Mouse (Mus musculus): Measurements from ENCODE around the gene Cd3eap. TPM values are rescaled to one million over a fixed set of nuclear protein-coding genes. Genes with fewer than 3 reads are reported as not detected.

Gene Cd3eap
- 26.2 and 43.9 TPM in 2 replicates for total RNA-seq (2012; rRNA removed)
- 10 to 100 TPM in 1 of 2 experiments, not detected in 1; 49.8 TPM for polyA plus RNA-seq (2012; ENCODE audit: insufficient read depth in 1 of 2, insufficient read length in 2 of 2, low read depth in 1 of 2, low replicate concordance in 2 of 2, missing spikeins in 1 of 2)

GRCm38 (mm10) chr7:19359299-19359891 is at the start of gene Cd3eap, which contains the start of gene Ppp1r13l:
Gene Cd3eap (minus strand): TSS chr7:19359483.
Gene Ppp1r13l (plus strand): TSS chr7:19359749.
- Histone ChIP-seq H3K27ac (ENCODE audit: control insufficient read depth, low read depth, low read length) (peak within 1 kb of the TSS; percentile 75), H3K4me3 (ENCODE audit: control insufficient read depth in 1 of 2, insufficient read depth in 1 of 2, low read depth in 2 of 2, low read length in 2 of 2) (peak within 1 kb of the TSS; percentile 58 to 66), H3K9ac (ENCODE audit: control insufficient read depth, low read depth, low read length, poor library complexity, severe bottlenecking) (peak within 1 kb of the TSS; percentile 75), H3K4me1 (ENCODE audit: control insufficient read depth in 1 of 2, insufficient read depth in 2 of 2, low read length in 2 of 2) (peaks cover 0 to 13% of the 10 kb centered on the region in 2 experiments; a peak in 2 of 4 replicates), H3K36me3 (ENCODE audit: control insufficient read depth in 1 of 2, insufficient read depth in 2 of 2, low read length in 2 of 2) (0 out of 4 replicates have a peak, but pooled peaks cover 0 to 2% of the 10 kb centered on the region in 2 experiments), H3K79me2 (ENCODE audit: control insufficient read depth, insufficient read depth, low read length, poor library complexity) (peaks cover 10% of the 10 kb centered on the region), H3K27me3 (ENCODE audit: control insufficient read depth in 1 of 2, insufficient read depth in 2 of 2, low read length in 2 of 2) (no peaks in the 10 kb centered on the region), H3K9me3 (replicated peaks; ENCODE audit: insufficient read depth, low read length) (no peaks in the 10 kb centered on the region)
- TF ChIP-seq USF1 (IDR thresholded peaks at IDR 0.05; ENCODE audit: low read depth, low read length) (peak; percentile 83), MAFK (IDR thresholded peaks at IDR 0.05; ENCODE audit: borderline replicate concordance, low read depth, low read length) (no peak), TBP (IDR thresholded peaks at IDR 0.05; ENCODE audit: low read depth, low read length) (peak; percentile 75), GABPA (IDR thresholded peaks at IDR 0.05; ENCODE audit: low read depth, low read length) (no peak), HCFC1 (IDR thresholded peaks at IDR 0.05; ENCODE audit: low read depth, low read length) (peak; percentile 84), RAD21 (IDR thresholded peaks at IDR 0.05; ENCODE audit: low read depth, low read length) (no peak), E2F4 (IDR thresholded peaks at IDR 0.05; ENCODE audit: borderline replicate concordance, low read depth, low read length) (no peak), ZMIZ1 (IDR thresholded peaks at IDR 0.05; ENCODE audit: low read depth, low read length) (no peak), KAT2A (conservative IDR thresholded peaks at IDR 0.05; ENCODE audit: low read depth, low read length) (0 out of 2 replicates have a peak, but pooled peaks have one; percentile 33), ETS1 (IDR thresholded peaks at IDR 0.05; ENCODE audit: low read depth, low read length) (0 out of 2 replicates have a peak, but pooled peaks have one; percentile 27), SIN3A (IDR thresholded peaks at IDR 0.05; ENCODE audit: low read length) (peak; percentile 99), MEF2A (IDR thresholded peaks at IDR 0.05; ENCODE audit: extremely low read depth, insufficient replicate concordance, low read depth, low read length, poor library complexity, severe bottlenecking) (no peak), NELFE (IDR thresholded peaks at IDR 0.05; ENCODE audit: low read depth, low read length) (peak; percentile 73), SMC3 (IDR thresholded peaks at IDR 0.05; ENCODE audit: low read depth, low read length) (no peak), EP300 (IDR thresholded peaks at IDR 0.05; ENCODE audit: low read depth in 1 of 2, low read length in 2 of 2) (0 out of 4 replicates have a peak, but pooled peaks of 1 of the 2 experiments have one; percentile 24), ZNF384 (IDR thresholded peaks at IDR 0.05; ENCODE audit: low read depth, low read length) (no peak), CHD2 (IDR thresholded peaks at IDR 0.05; ENCODE audit: low read length) (no peak), JUND (IDR thresholded peaks at IDR 0.05; ENCODE audit: low read depth, low read length) (no peak), NRF1 (IDR thresholded peaks at IDR 0.05; ENCODE audit: insufficient read depth, low read depth, low read length, poor library complexity, severe bottlenecking) (peak; percentile 58), MAZ (IDR thresholded peaks at IDR 0.05; ENCODE audit: low read depth, low read length) (peak; percentile 52; the same call in 1 of the 2 replicates), BHLHE40 (IDR thresholded peaks at IDR 0.05; ENCODE audit: borderline replicate concordance, low read depth, low read length) (no peak), MXI1 (IDR thresholded peaks at IDR 0.05; ENCODE audit: low read depth, low read length) (peak; percentile 99), TCF12 (IDR thresholded peaks at IDR 0.05; ENCODE audit: low read depth, low read length) (peak; percentile 43), MAX (IDR thresholded peaks at IDR 0.05; ENCODE audit: low read length) (peak; percentile 95), TAL1 (IDR thresholded peaks at IDR 0.05; ENCODE audit: low read length) (no peak), POLR2A (IDR thresholded peaks at IDR 0.05; ENCODE audit: control insufficient read depth in 1 of 2, insufficient read depth in 1 of 2, low read depth in 1 of 2, low read length in 2 of 2, poor library complexity in 1 of 2) (peak; percentile 54 to 62; a peak in 2 of 4 replicates), MYC (IDR thresholded peaks at IDR 0.05; ENCODE audit: low read depth, low read length) (peak; percentile 97), CHD1 (IDR thresholded peaks at IDR 0.05; ENCODE audit: low read depth, low read length) (peak; percentile 100)
- peak; percentile 95 for DNase-seq (ENCODE audit: low read depth, low spot score)

Data from MEL (cell line).